Mouse (Mus musculus) adipocyte (in vitro differentiated cells): ENCODE results near the gene Zbtb7a.

ENCODE experiments used
- DNase-seq: peaks from one replicate; pipeline ENCODE4 v3.0.0-alpha.2; 2016; ENCODE audit warnings: low spot score

Zbtb7a gene

DNA sequence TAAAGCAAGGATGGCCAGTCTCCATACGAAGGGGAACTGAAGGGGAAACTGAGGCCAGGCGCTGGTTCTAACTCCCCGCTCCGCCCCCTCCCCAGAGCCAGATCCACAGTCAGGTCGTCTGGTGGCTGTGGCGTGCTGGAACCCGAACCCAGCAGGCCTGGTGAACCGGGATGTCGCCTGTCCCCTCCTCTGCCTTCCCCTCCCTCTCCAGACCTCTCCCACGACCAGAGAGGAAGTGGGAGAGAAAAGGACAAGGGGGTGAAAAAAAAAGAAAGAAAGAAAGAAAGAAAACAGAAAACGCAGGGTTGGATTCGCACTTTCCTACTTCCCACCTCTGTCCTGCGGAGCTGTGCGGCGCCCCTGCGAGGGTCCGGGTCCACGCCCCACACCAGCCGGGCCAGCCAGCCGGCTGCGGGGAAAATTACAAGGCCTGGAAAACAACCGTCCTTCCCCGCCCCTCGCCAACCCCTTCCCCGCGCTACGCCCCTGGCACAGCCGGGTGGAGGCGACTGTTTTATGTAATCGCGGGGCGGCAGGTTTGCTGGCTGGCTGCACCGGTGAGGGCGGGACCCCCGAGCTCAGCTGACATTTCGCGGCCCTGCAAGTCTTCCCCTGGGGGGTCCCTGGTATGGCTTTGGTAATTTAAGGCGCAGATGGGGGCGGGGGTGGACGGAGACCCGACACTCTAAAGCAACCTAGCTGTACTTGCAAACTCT, at the start of gene Zbtb7a:
Zbtb7a (plus strand) TSS at position 255 of the 716 bp plus-strand sequence.
- DNase-seq = no peak

DNA sequence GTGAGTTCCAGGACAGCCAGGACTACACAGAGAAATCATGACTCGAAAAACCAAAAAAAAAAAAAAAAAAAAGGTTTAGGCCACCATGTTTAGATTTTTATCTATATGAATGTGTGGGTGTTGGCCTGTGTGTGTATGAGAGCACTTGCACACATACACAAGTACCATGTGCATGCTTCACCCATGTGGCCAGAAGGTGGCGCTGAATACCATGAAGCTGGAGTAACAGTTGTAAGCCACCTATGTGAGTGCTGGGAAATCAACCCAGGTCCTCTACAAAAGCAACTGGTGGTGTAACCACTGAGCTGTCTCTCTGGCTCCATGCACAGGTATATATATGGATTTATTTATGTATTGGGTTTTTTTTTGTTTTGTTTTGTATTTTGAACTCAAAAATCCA, 48.0 kb upstream of the Zbtb7a start:
- no peak for DNase-seq

DNA sequence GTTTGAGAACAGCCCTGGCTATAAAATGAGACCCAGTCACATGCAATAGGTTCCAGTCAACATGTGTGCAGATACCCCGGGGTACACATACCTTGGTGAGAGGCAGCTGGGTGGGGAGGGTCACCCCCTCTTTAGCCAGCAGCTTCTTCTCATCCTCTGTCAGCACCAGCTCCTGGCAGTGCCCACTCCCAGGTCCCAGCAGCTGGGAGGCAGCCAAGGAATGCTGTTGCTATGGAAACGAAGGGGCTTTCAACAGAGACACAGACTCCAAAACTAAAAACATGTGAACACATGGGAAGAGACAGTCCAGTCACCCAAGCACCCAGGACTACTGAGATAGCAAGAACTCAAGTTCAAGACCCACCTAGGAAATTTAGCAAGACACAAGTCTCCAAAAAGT, 45.8 kb upstream of the Zbtb7a start:
- DNase-seq = no peak

DNA sequence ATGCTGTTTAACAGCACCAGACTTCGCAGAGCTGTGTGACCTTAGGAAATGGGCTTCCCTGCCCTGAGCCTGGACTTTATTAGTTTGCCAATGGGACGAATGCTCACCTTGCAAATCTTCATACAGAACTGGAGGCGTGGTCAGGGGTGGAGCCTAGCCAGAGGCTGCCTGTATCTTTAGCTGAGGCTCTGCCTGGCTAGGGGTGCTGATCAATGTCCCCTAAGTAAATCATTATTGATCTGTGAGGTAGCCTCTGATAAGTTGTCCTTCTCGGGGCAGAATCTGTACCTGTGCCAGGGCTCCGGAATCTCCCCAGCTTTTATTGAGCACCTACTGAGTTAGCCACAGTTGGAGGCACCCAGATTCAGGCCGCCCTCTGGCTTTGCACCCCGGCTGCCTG, 44.4 kb upstream of the Zbtb7a start:
- DNase-seq = no peak

DNA sequence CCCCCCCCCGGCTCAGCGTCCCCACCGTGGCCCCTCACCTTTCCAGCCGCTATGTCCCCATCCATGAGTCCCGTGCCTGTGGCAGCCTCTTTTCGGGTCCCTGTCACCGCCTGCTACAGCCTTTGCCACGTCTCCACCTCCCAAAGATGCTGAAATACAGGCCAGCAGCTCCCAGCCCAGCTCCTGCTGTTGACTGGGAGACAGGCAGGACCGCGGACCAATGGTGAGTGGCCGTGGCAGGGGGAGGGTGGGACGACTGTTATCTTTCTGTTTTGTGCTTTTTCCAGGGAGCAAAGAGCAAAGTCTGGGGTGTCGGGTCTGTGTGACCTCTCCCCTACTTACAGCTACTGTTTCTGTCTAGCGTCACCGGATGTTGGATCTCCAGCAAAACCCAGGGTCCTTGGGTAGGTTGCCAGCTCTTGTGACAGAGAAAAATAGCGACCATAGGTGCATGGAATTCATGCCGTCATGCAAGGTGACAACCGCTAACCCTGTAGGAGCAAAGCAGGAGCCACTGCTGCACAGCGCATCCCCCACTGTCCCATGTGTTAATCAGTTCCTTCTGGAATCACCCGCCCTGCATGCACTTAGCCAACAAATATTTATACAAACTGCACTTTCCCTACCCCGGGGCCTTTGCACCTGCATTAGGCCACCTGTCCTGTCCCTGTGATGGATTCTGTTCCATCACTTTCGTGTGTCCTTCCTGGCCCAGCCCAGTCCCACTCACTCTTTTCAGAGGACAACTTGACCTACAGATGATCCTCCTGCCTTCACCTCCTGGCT, 42.4 kb upstream of the Zbtb7a start:
- no peak for DNase-seq

DNA sequence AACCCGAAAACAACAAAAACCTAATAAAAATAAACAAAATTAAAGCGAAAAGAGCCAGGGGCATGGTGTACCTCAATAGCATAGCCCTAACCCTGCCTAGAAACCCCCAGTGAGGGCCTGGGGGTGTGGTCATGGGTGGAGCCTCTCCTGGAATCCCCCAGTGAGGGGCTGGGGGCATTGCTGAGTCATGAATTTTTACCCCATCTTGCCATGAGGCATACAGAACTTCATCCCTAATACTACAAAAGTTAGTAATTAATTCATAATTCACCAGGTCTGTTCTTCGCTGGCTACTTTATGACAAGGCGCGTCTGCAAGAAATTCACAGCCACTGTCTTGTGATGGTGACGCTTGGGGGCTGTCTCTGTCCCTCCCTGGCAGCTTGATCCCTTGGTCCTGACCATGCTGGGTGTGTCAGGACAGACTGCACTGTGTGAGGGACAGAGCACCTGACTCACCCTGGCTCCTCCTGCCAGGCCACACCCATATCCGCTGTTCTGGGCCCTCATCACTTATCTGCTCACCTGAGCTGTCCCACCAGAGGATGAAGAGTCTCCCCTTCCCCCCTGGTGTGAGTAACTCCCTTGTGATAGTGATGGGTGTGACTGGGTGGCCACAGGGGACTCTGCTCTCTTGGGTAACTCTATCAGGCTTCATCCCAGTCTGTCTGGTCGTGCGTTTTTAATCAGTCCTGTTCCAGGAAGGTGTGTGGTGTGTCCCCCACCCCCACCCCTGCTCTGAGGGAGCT, 39.9 kb upstream of the Zbtb7a start:
- DNase-seq = no peak

DNA sequence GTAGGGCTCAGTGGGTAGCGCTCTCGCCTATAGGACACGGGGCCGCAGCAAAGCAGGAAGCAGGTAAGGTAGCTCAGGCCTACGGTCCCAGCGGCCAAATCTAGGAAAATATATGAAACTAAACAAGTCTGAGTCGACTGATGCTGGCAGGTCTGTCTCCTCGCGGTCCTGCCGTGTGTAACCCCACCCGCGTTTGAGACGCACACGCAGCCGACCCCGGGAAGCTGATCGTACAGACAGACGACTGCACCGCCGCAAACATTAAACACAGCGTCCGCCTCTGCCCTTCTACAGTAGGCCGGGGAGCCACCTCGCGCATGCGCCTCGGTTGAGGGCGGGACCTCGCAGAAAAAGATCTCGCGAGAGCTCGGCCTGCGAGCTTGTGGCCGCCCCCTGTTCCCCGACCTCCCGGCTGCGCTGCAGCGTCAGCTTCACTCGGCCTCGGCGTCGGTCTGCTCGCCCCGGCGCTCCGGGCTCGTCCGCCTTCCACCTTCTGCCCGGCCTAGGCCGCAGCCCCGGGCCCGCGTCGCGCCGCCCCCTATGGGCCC, 29.4 kb upstream of the Zbtb7a start, which contains the start of gene Map2k2:
Map2k2 (plus strand) TSS at position 351 of the 548 bp plus-strand sequence.
- peak; percentile 95 for DNase-seq

DNA sequence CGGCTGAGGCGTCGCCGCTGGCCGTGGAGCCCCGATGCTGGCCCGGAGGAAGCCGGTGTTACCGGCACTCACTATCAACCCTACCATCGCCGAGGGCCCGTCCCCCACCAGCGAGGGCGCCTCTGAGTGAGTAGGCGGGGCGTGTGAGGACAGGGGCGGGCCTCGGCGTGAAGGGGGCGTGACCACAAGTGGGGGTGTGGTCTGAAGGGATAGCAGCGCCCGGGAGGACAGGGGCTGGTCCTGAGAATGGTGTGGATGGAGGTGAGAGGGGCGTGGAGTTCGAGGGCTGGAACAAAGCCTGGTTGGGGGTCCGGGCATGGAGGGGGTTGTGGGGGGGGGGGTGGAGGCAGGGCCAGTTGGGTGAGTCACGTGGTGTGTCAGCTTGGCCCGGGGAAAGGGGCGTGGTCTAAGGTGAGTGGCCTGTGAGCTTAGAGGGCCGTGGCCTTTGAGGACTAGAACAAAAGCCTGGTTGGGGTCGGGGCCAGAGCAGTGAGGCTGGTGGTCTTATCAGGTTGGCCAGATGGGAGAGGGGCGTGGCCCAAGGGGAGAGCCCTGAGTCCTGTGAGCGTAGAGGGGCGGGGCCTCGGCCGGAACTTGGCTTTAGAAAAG, 28.8 kb upstream of the Zbtb7a start:
- DNase-seq = peak; percentile 84

DNA sequence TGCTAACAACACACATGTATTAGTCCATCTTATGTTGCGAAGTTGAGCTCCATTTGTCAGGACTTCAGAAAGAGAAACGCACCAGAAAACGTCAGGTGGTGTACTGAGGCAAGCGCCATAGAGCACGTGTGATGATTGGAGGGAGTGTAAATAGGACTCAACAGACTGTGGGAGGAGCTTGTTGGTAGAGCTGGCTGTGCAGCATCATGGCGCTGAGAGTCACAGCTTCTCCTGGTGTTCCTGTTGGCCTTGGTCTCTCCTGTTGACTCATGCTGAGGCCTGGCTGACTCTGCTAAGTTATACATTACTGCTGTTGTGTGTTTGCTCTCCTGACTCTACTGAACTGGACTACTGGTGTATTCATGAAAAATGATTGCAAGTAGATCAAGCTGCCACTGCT, 22.1 kb upstream of the Zbtb7a start:
- DNase-seq = no peak

DNA sequence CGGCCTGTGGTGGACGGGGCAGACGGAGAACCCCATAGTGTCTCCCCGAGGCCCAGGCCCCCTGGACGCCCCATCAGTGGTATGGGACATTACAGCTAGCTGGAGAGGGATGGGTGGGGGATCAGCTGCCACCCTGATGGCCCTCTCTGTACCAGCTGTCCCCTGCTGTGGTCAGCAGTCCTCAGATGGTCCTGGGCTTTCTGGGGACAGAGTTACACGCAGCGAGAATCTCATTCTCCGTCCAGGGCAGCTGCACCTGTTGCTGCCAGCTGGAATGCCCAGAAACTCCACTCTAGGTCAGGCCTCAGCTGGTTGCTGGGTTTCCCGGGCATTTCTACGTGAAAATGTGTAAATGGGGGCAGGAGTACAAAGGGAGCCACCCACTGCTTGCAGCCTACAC, 15.4 kb upstream of the Zbtb7a start:
- DNase-seq = no peak

DNA sequence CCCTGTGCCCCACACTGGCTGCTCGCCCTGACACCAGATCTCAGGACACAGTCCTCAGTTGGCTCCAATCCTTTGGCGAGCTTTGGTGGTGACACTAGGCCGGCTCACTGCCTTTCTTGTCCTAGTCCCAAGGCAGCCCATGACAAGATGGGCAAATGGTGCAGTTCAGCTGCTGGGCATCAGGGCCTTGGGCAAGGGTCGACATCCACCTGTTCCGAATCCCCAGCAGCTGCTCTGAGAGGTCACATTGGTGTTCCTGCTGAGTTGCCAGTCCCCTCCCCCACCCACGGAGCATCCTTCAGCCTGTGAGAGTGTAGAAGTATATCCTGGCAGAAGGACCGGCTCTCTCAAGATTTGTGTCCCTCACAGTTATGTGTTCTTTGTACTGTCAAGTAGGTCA, 14.4 kb upstream of the Zbtb7a start:
- no peak for DNase-seq

DNA sequence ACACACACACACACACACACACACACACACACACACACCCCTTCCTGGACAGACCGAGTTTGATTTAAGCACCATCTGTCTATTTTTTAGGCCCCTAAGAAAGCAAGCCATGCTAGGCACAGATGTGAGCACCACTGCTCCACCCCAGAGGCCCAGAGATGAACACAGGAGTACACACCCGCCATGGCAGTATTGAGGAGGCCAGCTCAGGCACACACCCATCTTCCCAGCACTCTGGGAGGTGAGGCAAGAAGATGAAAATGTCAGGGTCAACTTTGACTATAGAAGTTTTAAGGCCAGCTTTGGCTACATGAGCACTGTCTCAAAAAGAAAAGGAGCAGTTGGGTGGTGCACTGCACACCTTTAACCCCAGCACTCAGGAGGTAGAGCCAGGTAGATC, 12.1 kb upstream of the Zbtb7a start:
- DNase-seq = no peak

DNA sequence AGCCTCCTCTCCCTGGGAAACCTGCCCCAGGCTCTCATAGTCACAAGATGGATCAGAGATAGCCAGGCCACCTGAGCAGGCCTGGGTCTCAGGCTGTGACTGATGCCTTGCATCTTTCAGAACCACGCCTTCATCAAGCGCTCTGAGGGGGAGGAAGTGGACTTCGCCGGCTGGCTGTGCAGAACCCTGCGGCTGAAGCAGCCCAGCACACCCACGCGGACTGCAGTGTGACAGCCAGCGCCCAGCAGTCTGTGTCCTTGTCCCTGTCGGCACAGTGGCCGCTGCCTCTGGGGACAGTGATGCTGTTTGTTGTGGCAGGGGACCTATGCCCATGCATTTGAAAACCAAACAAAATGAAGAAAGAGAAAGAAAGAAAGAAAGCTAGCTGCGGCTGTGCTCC, 11.5 kb upstream of the Zbtb7a start:
- DNase-seq = no peak

DNA sequence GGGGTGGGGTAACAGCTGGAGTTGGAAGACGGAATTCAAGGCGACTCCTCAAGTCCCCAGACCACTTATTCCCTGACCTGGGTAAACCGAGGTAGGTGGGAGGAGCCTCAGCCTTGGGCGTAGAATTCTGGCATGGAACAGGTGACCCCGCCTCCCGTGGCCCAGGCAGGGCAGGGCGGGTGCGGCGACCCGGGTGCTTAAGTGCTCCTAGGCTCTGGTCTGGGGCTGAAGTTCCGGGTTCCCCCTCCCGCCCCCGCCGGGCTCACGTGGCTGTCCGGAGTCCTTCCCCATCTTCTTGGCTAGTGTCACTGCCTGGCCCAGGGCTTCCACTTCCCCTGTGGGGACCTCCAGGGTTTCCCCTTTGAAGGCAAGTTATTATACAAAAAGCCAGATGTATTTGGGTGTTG, 836 bp upstream of the Zbtb7a start:
- no peak for DNase-seq

DNA sequence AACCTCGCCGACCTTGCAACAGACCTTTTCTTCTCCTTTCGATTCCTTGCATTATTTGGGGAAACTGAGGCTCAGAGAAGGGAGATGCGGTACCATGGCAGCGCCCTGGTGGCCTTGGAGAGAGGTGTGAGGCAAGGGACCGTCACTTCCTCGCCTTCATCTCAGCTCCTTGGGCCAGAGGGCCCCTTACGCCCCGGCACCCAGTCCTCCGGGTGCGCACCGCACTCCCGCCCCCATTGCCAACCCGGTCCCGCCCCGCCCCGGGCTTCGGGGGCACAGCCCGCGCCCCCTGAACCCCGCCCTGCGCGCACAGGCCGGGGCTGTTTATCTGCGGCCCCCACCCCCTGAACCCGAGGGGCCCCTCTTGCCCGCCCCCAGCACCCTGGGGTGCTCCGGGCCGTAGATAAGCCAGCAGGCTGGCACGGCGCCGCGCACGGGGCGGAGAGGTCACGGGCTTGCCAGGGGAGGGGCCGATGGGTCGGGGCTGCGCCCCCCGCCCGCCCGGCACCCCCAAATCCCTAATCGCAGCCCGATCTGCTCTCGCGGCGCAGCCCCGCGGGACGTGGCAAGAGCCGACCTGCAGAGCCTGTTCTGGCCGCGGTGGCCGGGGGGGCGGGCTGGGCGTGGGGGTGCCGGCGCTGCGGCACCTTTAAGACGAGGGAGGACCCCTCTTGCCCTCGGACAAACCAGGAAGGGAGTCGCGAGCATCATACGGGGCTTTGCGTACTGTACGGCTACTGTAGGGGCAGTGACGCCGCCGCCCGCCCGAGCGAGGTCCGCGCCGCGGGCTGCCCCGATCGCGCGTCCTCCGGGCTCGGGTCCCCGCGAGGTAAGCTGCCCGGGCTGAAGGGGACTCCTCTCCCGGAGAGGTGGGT, 1.0 kb downstream of the Zbtb7a start:
- DNase-seq = peak; percentile 57

DNA sequence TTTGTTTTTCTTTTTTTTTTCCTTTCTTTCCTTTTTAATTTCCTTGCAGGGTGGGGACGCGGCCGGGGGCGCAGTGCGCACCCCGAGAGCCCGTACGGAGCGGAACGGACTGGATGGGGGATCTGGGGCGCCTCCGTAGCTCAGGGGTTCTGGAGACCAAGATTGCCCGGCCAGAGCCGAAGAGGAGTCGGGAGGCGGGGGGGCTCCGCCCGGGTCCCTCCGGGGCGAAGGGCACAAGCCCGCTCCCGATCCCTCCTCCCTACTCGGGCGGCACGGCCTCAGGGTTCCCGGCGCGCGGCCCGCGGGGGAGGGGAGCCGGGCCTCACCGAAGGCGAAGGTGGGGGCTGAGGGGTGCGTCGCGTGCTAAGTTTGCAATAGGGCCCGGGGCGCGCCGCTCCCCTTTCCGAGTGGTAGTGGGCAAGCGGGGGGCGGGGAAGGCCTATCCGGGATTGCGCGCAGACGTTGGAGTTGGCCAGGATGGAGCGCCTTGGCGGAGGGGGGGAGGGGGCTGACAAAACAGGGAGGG, 1.7 kb downstream of the Zbtb7a start:
- peak; percentile 82 for DNase-seq

DNA sequence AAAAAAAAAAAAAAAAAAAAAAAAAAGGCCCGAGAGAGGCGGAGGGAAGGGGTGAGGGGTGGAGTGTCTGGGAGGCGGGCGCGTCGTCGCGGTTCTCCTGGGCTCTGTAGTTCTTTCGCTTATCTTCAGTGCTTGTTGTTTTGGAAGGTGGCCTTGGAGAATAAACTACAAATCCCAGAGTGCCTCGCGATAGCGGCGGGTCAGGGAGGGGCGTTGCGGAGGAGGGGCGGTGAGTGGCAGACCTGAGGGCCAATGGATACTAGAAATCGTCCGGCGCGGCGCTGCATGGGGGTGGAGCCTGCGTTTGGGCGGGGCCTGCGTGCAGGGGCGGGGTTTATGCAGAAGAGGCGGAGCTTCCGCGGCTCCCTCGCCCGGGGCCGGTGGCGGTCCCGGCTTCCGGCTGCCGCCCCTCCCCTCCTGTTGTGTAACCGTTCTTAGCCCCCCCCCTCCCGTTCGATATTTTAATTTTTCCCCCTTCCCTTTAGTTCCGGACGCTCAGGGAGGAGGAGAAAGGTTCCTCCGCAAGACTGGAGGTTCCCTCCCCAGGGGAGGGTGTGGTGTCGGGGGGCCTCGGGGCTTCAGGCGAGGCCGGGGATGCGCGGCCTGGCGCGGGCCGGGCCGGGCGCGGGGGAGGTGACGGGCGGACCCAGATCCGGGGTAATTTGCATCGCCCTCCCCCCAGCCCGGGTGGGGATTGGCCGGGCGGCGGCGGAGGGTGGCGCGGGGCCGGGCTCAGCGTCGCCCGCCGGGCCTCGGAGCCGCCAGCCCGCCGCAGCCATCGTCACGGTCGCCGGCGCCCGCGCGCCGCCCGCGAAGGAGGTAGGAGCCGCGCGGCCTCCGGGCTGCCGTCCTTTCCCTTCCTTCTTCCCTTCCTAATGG, 2.5 kb downstream of the Zbtb7a start:
- DNase-seq = peak; percentile 97

DNA sequence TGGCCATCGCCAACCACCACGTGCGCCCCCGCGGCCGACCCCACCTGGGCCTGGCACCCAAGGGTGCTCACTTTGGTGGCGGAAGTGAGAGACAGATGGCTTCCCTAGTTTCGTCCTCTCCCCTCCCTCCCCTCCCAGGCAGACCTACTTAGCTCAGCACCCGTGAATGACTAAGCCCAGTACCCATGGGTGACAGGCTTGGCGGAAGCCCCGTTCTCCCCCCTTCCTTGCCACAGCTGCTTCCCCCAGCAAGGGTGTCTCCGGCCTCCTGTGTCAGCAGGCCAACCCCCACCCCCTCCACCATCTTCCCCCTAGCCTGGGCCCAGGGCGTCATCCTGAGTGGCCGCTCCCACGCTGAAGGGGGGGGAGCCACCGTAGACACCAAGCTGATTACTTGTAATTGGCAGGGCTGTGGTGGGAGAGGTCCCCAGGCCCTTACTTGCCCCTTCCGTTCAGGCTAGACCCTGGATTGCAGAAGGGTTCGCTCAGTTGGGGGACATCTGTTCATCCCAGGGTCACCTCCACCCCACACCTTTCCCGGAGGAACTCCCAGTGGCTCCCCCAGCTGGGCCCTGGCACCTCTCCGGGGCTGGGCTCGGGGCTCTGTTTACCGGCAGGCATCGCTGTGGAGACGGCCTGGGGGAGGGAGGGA, 3.2 kb downstream of the Zbtb7a start:
- DNase-seq = peak; percentile 38

DNA sequence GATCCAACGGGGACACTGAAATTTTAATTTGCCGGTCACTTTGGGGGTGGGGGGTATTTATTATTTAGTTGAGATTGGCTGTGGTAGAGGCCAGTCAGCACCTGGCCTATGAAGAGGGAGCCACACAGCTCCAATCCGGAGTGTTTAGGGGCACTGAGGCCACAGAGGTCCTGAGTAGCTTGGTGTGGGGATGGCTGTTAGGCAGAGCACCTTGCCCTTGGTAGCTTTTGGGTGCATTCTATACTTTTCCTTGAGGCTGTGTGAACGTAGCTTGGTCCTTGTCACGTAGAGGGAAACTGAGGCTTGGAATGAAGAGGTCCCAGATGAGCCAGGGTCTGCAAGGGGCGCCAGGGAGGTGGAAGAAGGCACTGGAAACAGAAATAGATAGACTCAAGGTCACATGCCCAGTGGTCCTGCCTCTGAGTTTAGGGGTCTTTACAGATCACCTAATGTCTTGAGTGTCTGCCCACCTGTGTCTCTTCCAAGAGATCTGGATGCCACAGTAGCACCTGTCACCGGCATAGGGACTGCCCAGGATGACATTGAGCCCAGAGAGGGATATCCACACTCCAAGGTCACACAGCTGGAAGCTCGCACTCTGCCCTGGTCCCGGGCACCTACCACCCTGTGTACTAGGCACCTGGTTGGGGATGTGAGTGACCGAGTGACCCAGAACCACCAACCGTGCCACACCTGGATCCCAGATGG, 4.0 kb downstream of the Zbtb7a start:
- no peak for DNase-seq
